Mouse (Mus musculus): ENCODE measurements around the gene Ninj2. TPM values are rescaled to one million over a fixed set of nuclear protein-coding genes. Genes with fewer than 3 reads are reported as not detected.

The Ninj2 gene
- total and polyA plus RNA-seq, 3 experiments: 1.1 to 6.5 TPM; not detected in 1

GRCm38 (mm10) chr6:120199638-120200394 lies 106.7 kb downstream of the Ninj2 start:
- no peak for DNase-seq (ENCODE audit: extremely low read depth)
- H3K4me3 ChIP-seq (replicated peaks in 1 of 3; ENCODE audit: low read depth in 2 of 3, low read length in 2 of 3, poor library complexity in 1 of 3): no peak overlapping the region
- no peak for TF ChIP-seq E2F4 (IDR thresholded peaks at IDR 0.05; ENCODE audit: insufficient replicate concordance, low read depth, low read length)
- no peak for TF ChIP-seq SIN3A (IDR thresholded peaks at IDR 0.05; ENCODE audit: low read length)
- TF ChIP-seq CHD1 (IDR thresholded peaks at IDR 0.05; ENCODE audit: low read depth, low read length): no peak
- TF ChIP-seq ZKSCAN1 (IDR thresholded peaks at IDR 0.05; ENCODE audit: borderline replicate concordance, low read depth, low read length): no peak
- TF ChIP-seq RCOR1 (conservative IDR thresholded peaks at IDR 0.05; ENCODE audit: low read depth, low read length): no peak
- TF ChIP-seq EP300 (IDR thresholded peaks at IDR 0.05; ENCODE audit: low read length): no peak
- TF ChIP-seq ETS1 (conservative IDR thresholded peaks at IDR 0.05; ENCODE audit: low read depth, low read length): no peak
- TF ChIP-seq USF2 (conservative IDR thresholded peaks at IDR 0.05; ENCODE audit: low read depth, low read length): no peak
- TF ChIP-seq TCF12 (IDR thresholded peaks at IDR 0.05; ENCODE audit: low read depth, low read length): no peak
- no peak for TF ChIP-seq MYC (IDR thresholded peaks at IDR 0.05; ENCODE audit: low read depth, low read length)
- no peak for TF ChIP-seq NELFE (IDR thresholded peaks at IDR 0.05; ENCODE audit: low read depth, low read length)
- TF ChIP-seq USF1 (IDR thresholded peaks at IDR 0.05; ENCODE audit: low read depth, low read length): no peak
- in situ Hi-C loops (cut with MboI; ENCODE audit: low pct_ligation_motif_present, low pct_unique_long_range_greater_than_20kb, low sequenced_read_pairs): loop anchor here (10.0 kb wide), 3 partner anchors 285 to 715 kb away; no protein-coding TSS in a partner anchor
- H3K79me2 ChIP-seq (replicated peaks; ENCODE audit: control insufficient read depth, extremely low read depth, insufficient read depth, poor library complexity, severe bottlenecking): no peaks in the 10 kb centered on the region
- H3K4me1 ChIP-seq (ENCODE audit: control insufficient read depth in 1 of 2, insufficient read depth in 2 of 2): peaks cover 6 to 45% of the 10 kb centered on the region in 2 experiments
- H3K4me2 ChIP-seq (ENCODE audit: insufficient read depth, low read depth, poor library complexity, severe bottlenecking): no peak overlapping the region
- H3K27me3 ChIP-seq (replicated peaks): no peaks in the 10 kb centered on the region
- H3K27ac ChIP-seq (ENCODE audit: insufficient read depth, low read depth): no peak overlapping the region
- H3K9ac ChIP-seq (ENCODE audit: insufficient read depth, low read depth): no peak overlapping the region
- no peaks in the 10 kb centered on the region for H3K9me3 ChIP-seq (replicated peaks; ENCODE audit: low read length)
- peaks cover 0 to 3% of the 10 kb centered on the region in 2 experiments for H3K36me3 ChIP-seq (replicated peaks in 1 of 2; ENCODE audit: control insufficient read depth in 1 of 2, insufficient read depth in 1 of 2, low read length in 1 of 2)
- dilution Hi-C loops (cut with MboI; ENCODE audit: extremely low pct_ligation_motif_present, extremely low pct_unique_long_range_greater_than_20kb, low sequenced_read_pairs): no loop called here

GRCm38 (mm10) chr6:120201956-120202355 lies 108.8 kb downstream of the Ninj2 start:
- peaks cover 0 to 3% of the 10 kb centered on the region in 2 experiments for H3K36me3 ChIP-seq (replicated peaks in 1 of 2; ENCODE audit: control insufficient read depth in 1 of 2, insufficient read depth in 1 of 2, low read length in 1 of 2)
- H3K27me3 ChIP-seq (replicated peaks): no peaks in the 10 kb centered on the region
- TF ChIP-seq TBP (conservative IDR thresholded peaks at IDR 0.05; ENCODE audit: low read depth, low read length): 0 out of 2 replicates have a peak, but pooled peaks have one; percentile 13
- no peak for TF ChIP-seq SMC3 (IDR thresholded peaks at IDR 0.05; ENCODE audit: low read depth, low read length)
- TF ChIP-seq ZC3H11A (IDR thresholded peaks at IDR 0.05; ENCODE audit: low read depth, low read length): no peak
- H3K4me2 ChIP-seq (ENCODE audit: insufficient read depth, low read depth, poor library complexity, severe bottlenecking): no peak overlapping the region
- no peak for DNase-seq (ENCODE audit: extremely low read depth)
- no peaks in the 10 kb centered on the region for H3K79me2 ChIP-seq (replicated peaks; ENCODE audit: control insufficient read depth, extremely low read depth, insufficient read depth, poor library complexity, severe bottlenecking)
- H3K4me3 ChIP-seq (replicated peaks in 1 of 3; ENCODE audit: low read depth in 2 of 3, low read length in 2 of 3, poor library complexity in 1 of 3): no peak overlapping the region
- dilution Hi-C loops (cut with MboI; ENCODE audit: extremely low pct_ligation_motif_present, extremely low pct_unique_long_range_greater_than_20kb, low sequenced_read_pairs): no loop called here
- in situ Hi-C loops (cut with MboI; ENCODE audit: low pct_ligation_motif_present, low pct_unique_long_range_greater_than_20kb, low sequenced_read_pairs): no loop called here
- H3K9ac ChIP-seq (ENCODE audit: insufficient read depth, low read depth): no peak overlapping the region
- H3K27ac ChIP-seq (ENCODE audit: insufficient read depth, low read depth): no peak overlapping the region
- H3K9me3 ChIP-seq (replicated peaks; ENCODE audit: low read length): no peaks in the 10 kb centered on the region
- peaks cover 16 to 62% of the 10 kb centered on the region in 2 experiments for H3K4me1 ChIP-seq (ENCODE audit: control insufficient read depth in 1 of 2, insufficient read depth in 2 of 2)
